Mouse (Mus musculus): ENCODE data around the gene Gm10392.

- TF ChIP-seq CTCF (IDR thresholded peaks at IDR 0.05; ENCODE audit: low read depth) (no peak), EP300 (optimal IDR thresholded peaks at IDR 0.05) (no peak)
Measured at GRCm38 (mm10) chr11:77468397-77468796, 50.6 kb downstream of the Gm10392 start.

Measured in stomach, postnatal 0 days (tissue).